Mouse (Mus musculus): Measurements from ENCODE around the gene Cdk20.

DNA sequence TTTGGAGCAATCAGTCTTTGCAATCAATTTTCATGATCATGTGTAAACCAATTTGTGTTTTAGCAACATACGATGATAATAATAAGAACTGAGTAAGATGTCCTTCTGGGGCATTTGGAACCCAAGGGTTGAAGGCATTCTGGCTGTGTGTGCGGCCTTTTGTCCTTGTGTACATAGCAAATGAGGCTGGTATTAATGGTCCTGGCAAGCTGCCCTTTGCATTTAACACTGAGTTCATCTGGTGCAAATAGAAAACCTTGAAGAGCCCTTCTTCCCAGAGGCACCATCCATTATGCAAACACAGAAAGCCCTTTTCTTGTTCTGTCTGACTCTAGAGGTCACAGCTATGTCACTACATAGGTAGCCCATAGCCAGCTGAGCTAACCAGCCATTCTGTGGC lies 30.5 kb downstream of the Cdk20 start:
- TF ChIP-seq USF1 (IDR thresholded peaks at IDR 0.05; ENCODE audit: low read depth) = no peak
- TF ChIP-seq E2F4 (IDR thresholded peaks at IDR 0.05; ENCODE audit: insufficient read depth) = no peak
- no peak for TF ChIP-seq POLR2AphosphoS2 (IDR thresholded peaks at IDR 0.05; ENCODE audit: insufficient read length, low read depth)
- no peak for TF ChIP-seq MAX (IDR thresholded peaks at IDR 0.05; ENCODE audit: low read depth)
- TF ChIP-seq POLR2A (IDR thresholded peaks at IDR 0.05; ENCODE audit: insufficient read length, low read depth) = no peak
- no peak for TF ChIP-seq MYOD1 (IDR thresholded peaks at IDR 0.05; ENCODE audit: control insufficient read depth in 1 of 3, insufficient read length in 2 of 3, low read depth in 2 of 3)
- no peak for TF ChIP-seq CEBPB (IDR thresholded peaks at IDR 0.05; ENCODE audit: insufficient read depth, poor library complexity, severe bottlenecking)
- TF ChIP-seq MYOG (IDR thresholded peaks at IDR 0.05; ENCODE audit: control insufficient read depth in 1 of 3, insufficient read depth in 1 of 3, insufficient read length in 2 of 3, low read depth in 2 of 3) = no peak
- no peak for TF ChIP-seq TCF12 (IDR thresholded peaks at IDR 0.05; ENCODE audit: insufficient read depth, poor library complexity, severe bottlenecking)
- TF ChIP-seq SRF (IDR thresholded peaks at IDR 0.05; ENCODE audit: control insufficient read depth, insufficient read length, low read depth) = no peak
- no peak for TF ChIP-seq REST (IDR thresholded peaks at IDR 0.05; ENCODE audit: insufficient read depth, insufficient read length)
- TF ChIP-seq TCF3 (IDR thresholded peaks at IDR 0.05; ENCODE audit: insufficient read length, low read depth) = no peak

All from myocyte (in vitro differentiated cells).